Mouse (Mus musculus) CD4-positive naive resting alpha-beta T cell, adult 76 days (primary cell): ENCODE measurements around the gene Fgfr3. TPM values are rescaled to one million over a fixed set of nuclear protein-coding genes. Genes with fewer than 3 reads are reported as not detected.

Experiments used
- total RNA-seq: library from RNA; stranded (reverse); gene quantifications from one replicate; pipeline ENCODE4 v1.2.4, GENCODE M21; 2023

Gene Fgfr3
- total RNA-seq, result 0.53 TPM

GRCm38 (mm10) chr5:33721541-33722265 lies at the start of gene Fgfr3:
Fgfr3 (plus strand) TSS chr5:33721674.

GRCm38 (mm10) chr5:33782345-33782998 lies 61.0 kb downstream of the Fgfr3 start, which contains the start of gene Letm1:
Letm1 (minus strand) TSS chr5:33782817.

Other genes starting within 250 kb of the Fgfr3 start
- gene Fam53a, start 92.0 kb upstream of the Fgfr3 start, total RNA-seq, result 46.0 TPM
- 0.64 TPM for gene Gm9903, start 91.7 kb upstream of the Fgfr3 start, total RNA-seq
- gene Slbp, start 69.1 kb upstream of the Fgfr3 start, total RNA-seq, result 66.6 TPM
- gene Tacc3, start 63.5 kb upstream of the Fgfr3 start, total RNA-seq, result 11.1 TPM
- 10.3 TPM for gene Tmem129, start 63.3 kb upstream of the Fgfr3 start, total RNA-seq
- gene Letm1, start 61.1 kb downstream of the Fgfr3 start, total RNA-seq, result 83.7 TPM
- 15.4 TPM for gene Nsd2, start 99.1 kb downstream of the Fgfr3 start, total RNA-seq
- 31.1 TPM for gene Nelfa, start 214.7 kb downstream of the Fgfr3 start, total RNA-seq